Mouse (Mus musculus): Measurements from ENCODE around the gene Selenof.
A peak's percentile ranks its signal among the peaks of the same experiment; 100 is the strongest.

The Selenof gene

DNA sequence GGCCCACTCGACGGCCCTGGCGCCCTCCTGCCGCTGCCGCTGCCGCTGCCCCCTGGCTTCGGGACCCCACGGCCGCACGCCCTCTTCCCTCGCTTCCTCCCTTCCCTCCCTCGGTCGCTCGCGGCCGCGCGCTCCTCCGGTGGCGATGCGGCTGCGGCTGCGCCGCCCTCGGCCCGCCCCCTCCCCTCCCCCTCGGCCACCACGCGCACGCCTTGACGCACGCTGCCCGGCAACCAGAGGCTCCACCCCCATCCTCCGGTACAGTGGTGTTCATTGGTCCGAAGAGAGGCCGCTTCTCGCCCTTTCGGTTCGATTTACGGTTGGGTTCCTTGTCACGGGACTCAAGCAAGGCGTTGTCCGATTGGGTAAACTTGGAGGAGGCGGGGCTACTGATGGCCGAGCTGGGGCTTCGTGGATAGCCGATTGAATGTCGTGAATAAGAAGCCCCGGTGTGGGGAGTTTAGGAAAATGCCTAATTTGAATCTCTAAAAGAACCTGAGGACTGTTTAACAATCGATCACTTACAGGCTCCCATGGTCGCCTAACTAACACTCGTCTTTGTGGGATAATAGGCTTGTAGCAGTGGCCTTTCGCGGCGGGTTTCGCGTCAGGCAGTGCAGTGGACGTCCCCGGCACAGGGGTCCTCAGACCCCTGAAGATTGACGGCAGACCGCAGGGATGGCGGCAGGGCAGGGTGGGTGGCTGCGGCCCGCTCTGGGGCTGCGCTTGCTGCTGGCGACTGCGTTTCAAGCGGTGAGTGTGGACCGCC, at the start of gene Selenof, which contains the start of gene Hs2st1:
TSS of gene Selenof (plus strand) at position 258 of the 769 bp plus-strand sequence.
TSS of gene Hs2st1 (minus strand) at position 135 of the 769 bp plus-strand sequence.
- peak; percentile 92 for DNase-seq

GRCm38 (mm10) chr3:144527918-144528317, 42.2 kb upstream of the Selenof start:
- DNase-seq, result no peak

GRCm38 (mm10) chr3:144531023-144531422, 39.1 kb upstream of the Selenof start:
- DNase-seq, result no peak

DNA sequence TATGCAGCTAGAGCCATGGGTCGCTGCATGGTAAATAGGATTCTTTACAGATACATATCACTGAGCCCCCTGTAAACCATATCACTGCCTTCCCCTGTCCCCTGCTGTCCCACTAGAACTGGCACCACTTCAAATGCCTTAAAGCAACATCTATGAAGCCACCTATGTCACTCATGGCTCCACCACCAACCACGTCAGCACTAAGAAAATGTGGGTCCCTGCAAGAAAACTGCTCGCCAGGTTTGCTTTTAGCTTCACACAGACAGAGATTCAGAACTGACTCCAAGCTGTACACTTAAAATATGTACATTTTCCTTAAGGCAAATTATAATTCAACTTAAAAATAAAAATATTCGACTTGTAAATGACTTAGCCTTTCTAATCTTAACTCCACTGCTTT, 35.0 kb upstream of the Selenof start:
- no peak for DNase-seq

DNA sequence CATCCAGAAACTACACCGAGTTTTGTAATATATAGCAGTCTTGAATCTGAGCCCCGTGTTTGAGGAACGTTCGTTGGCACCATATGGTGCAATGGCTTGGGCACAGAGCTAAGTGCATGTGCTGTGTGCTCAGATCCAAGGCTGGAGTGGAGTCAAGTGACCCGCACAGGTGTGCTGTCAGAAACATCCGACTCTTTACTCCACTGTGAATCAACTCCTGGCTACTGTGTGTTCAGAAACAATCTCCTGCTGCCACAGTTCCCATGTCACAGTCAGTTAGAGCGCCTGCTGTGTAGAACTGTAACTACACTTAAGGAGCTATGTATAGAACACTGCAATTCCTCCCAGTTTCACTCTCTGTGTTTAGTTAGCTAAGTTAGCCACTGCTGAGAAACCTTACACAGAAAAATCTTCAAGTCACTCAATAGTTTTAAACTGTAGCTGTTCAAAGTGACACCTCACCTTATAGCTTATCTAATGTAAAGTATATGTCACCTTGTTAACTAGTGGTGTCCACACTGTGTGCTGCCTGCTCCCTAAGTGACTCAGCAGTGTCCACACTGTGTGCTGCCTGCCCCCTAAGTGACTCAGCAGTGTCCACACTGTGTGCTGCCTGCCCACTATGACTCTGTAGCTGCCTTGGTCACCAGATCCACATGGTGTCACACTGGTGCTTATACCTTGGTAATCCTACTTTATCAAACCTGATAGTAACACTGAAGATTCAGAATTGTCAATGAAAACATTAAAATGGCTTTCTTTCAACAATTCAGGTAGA, 32.8 kb upstream of the Selenof start:
- peak; percentile 30 for DNase-seq

DNA sequence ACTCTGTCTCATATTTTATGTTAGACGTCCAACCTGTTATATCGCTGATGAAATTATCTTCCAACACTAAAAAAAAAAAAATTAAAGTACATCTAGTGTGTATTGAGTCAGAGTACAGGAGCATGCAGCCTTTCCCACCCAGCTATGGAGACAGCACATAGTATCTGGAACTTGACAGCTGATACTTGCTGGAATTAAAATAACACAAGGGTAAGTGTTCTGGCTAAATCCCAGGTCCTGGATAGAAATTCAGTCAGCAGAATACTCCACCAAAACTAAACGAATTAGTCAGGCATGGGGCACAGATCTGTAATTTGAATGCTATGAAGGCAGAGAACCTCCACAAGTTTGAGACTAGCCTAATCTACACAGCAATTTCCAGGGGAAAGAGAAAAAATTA, 31.1 kb upstream of the Selenof start:
- DNase-seq, result no peak

GRCm38 (mm10) chr3:144540805-144541204, 29.3 kb upstream of the Selenof start:
- DNase-seq, result no peak

DNA sequence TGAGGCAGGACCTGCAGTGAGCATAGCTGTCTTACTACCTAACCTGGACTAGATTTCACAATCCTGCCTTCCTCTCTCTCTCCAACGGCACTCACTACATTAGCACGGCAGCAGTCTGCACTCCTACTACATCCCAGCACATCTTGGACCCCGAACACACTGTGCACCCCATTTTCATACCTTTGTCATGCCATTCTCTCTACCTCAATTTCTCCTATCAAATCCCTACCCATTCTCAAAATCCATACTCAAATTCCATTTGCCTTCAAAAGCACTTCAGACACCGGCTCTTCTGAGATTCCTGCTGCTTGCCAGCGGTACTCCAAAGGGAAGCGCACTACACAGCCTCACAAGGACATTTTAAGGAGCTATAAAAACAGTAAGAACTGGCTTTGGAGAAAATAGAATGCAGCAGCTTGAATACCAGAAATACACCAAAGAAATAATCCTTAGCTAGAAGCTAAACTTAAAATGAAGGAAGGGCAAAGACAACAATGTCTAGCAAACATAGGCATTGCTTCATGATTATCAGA, 28.1 kb upstream of the Selenof start:
- DNase-seq, result no peak

- no peak for DNase-seq
These were observed 25.0 kb upstream of the Selenof start for GRCm38 (mm10) chr3:144545152-144545551.

- DNase-seq, result no peak
These were observed 24.3 kb upstream of the Selenof start for GRCm38 (mm10) chr3:144545832-144546231.

DNA sequence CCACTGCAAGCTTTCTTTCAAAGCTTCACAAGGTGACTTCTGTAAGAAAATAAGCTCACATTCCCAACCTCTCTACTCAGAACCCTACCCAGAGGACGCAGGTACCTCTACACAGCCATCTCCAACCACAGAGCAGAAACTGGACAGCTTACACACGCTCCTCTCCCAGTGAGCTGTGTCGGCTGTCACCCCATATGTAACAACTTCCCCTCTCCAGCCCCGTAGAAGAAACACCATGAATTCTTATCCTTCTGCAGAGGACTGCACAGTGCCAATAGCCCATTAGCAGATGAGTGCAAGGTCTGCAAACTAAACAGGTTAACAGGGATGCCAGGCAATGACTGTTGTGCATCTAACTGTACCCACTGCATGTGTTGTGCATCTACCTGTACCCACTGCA, 23.6 kb upstream of the Selenof start:
- DNase-seq, result no peak

GRCm38 (mm10) chr3:144548186-144548845, 21.8 kb upstream of the Selenof start:
- DNase-seq, result no peak

GRCm38 (mm10) chr3:144550036-144550435, 20.1 kb upstream of the Selenof start:
- DNase-seq, result no peak

DNA sequence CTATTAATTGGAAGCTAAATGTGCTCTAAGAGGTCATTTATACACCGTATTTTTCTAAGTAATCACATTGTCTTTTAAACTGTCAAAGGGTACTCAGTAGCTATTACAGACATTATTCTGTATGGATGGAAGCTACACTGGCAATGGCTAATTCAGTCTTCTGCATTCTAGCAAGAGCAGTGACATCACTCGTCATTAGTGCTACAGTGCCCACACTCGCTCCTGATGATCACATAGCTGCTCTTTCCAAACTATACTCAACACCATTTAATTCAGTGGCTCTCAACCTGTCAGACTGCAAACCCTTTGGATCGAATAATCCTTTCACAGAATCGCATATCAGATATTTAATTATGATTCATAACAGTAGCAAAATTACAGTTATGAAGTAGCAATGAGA, 19.4 kb upstream of the Selenof start:
- DNase-seq, result no peak

GRCm38 (mm10) chr3:144551416-144551815, 18.7 kb upstream of the Selenof start:
- DNase-seq, result no peak

DNA sequence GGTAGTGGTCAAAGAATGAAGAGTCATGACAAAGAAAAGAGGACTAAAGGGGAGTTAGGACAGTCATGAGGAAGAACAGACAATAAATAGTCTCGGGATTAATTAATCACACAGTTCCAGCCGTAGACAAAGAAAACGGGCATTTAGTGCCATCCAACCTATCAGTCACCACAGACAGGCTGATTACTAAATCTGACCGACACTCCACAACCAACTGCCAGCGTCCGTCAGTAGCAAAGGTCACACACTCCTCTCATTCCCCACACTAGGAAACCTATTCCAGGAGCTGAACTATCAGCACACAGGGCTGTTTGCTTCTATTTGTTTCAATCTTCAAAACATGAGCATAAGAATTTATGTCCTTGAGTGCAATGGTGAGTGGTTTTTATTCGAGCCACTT, 16.2 kb upstream of the Selenof start:
- DNase-seq, result no peak

GRCm38 (mm10) chr3:144554503-144554902, 15.6 kb upstream of the Selenof start:
- no peak for DNase-seq

DNA sequence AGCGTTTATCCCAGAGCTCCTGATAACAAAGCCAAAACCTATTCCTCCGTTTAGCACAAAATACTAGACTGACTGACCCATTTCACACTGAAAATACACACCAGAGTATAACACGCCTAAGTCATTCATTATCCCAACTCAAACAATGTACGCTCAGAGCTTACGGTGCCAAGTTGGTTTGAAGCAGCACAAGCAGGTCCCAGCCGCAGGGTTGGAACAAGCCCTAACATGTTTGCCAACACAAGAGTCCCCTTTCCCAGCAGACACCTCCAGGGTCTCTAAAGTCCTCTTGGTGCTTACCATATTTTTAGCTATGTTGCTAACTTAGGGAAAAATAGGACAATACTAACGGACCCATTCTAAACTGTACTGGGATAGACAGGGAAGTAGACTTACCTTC, 15.0 kb upstream of the Selenof start:
- DNase-seq, result no peak

- DNase-seq, result no peak
These were observed 13.3 kb upstream of the Selenof start for GRCm38 (mm10) chr3:144556625-144557324.

GRCm38 (mm10) chr3:144558274-144558673, 11.8 kb upstream of the Selenof start:
- no peak for DNase-seq

- DNase-seq, result no peak
These were observed 8.4 kb upstream of the Selenof start for GRCm38 (mm10) chr3:144561511-144562250.

- DNase-seq, result no peak
These were observed 6.2 kb upstream of the Selenof start for GRCm38 (mm10) chr3:144563916-144564315.
